Mouse (Mus musculus): ENCODE measurements at regions not wholly inside any gene's neighbourhood (a gene's known extent, or its start where the extent isn't known, plus 50 kb on each side); places are given as distances from the start of the nearest gene placed in this dataset.

- H3K9me3 ChIP-seq = no peaks in the 10 kb centered on the region
- no peaks in the 10 kb centered on the region for H3K36me3 ChIP-seq
- H3K27ac ChIP-seq = no peak overlapping the region
- H3K9ac ChIP-seq = no peak overlapping the region
- no peaks in the 10 kb centered on the region for H3K27me3 ChIP-seq
- 66% methylated on average over 13 of the region's 13 CpGs for WGBS
- H3K4me2 ChIP-seq = no peak overlapping the region
- H3K4me3 ChIP-seq = no peak overlapping the region
- no peak for ATAC-seq (ENCODE audit: low FRiP score)
- peaks cover 23% of the 10 kb centered on the region for H3K4me1 ChIP-seq (replicated peaks)
These were observed 213.6 kb upstream of the Kcnab2 start for GRCm38 (mm10) chr4:152691302-152691701.

- no peaks in the 10 kb centered on the region for H3K27me3 ChIP-seq
- WGBS = 96% methylated on average over 4 of the region's 4 CpGs
These were observed 213.1 kb upstream of the Kcnab2 start for GRCm38 (mm10) chr4:152690766-152691165.

GRCm38 (mm10) chr4:152689831-152690230 lies 212.2 kb upstream of the Kcnab2 start:
- WGBS = 89% methylated on average over 9 of the region's 9 CpGs
- no peaks in the 10 kb centered on the region for H3K9me3 ChIP-seq
- H3K27ac ChIP-seq = no peak overlapping the region
- H3K4me3 ChIP-seq = no peak overlapping the region
- peaks cover 22% of the 10 kb centered on the region for H3K4me1 ChIP-seq (replicated peaks)
- H3K4me2 ChIP-seq = no peak overlapping the region
- no peaks in the 10 kb centered on the region for H3K27me3 ChIP-seq
- H3K9ac ChIP-seq = no peak overlapping the region
- no peaks in the 10 kb centered on the region for H3K36me3 ChIP-seq
- no peak for ATAC-seq (ENCODE audit: low FRiP score)

More at GRCm38 (mm10) chr4:152690766-152691165, 213.1 kb upstream of the Kcnab2 start:
- Histone ChIP-seq H3K4me3 (no peak overlapping the region), H3K9ac (no peak overlapping the region), H3K4me2 (no peak overlapping the region), H3K27ac (no peak overlapping the region), H3K9me3 (no peaks in the 10 kb centered on the region), H3K36me3 (no peaks in the 10 kb centered on the region), H3K4me1 (replicated peaks) (peaks cover 22% of the 10 kb centered on the region)
- ATAC-seq (ENCODE audit: low FRiP score) = no peak

GRCm38 (mm10) chr4:152686509-152687081 lies 208.9 kb upstream of the Kcnab2 start:
- WGBS = 56% methylated on average over 12 of the region's 12 CpGs
- Histone ChIP-seq H3K9ac (no peak overlapping the region), H3K4me1 (replicated peaks) (peaks cover 12% of the 10 kb centered on the region), H3K9me3 (peaks cover 6% of the 10 kb centered on the region; the same call in 1 of the 2 replicates), H3K27ac (no peak overlapping the region; the same call in 1 of the 2 replicates), H3K27me3 (no peaks in the 10 kb centered on the region), H3K4me3 (no peak overlapping the region), H3K4me2 (no peak overlapping the region), H3K36me3 (no peaks in the 10 kb centered on the region)
- no peak for ATAC-seq (ENCODE audit: low FRiP score)

- no peak overlapping the region for H3K9ac ChIP-seq
- no peaks in the 10 kb centered on the region for H3K27me3 ChIP-seq
- H3K4me3 ChIP-seq = no peak overlapping the region
- peaks cover 27% of the 10 kb centered on the region for H3K4me1 ChIP-seq (replicated peaks)
- peak; percentile 76 for ATAC-seq (ENCODE audit: low FRiP score)
- no peaks in the 10 kb centered on the region for H3K36me3 ChIP-seq
- 17% methylated on average over 11 of the region's 11 CpGs for WGBS
- peaks cover 6% of the 10 kb centered on the region; the same call in 1 of the 2 replicates for H3K9me3 ChIP-seq
- peak overlapping the region; percentile 45 for H3K27ac ChIP-seq
- H3K4me2 ChIP-seq = no peak overlapping the region
These were observed 196.5 kb upstream of the Kcnab2 start for GRCm38 (mm10) chr4:152674140-152674539.

GRCm38 (mm10) chr4:152663482-152663881 lies 185.8 kb upstream of the Kcnab2 start:
- Histone ChIP-seq H3K9ac (no peak overlapping the region), H3K36me3 (no peaks in the 10 kb centered on the region), H3K4me1 (replicated peaks) (no peaks in the 10 kb centered on the region), H3K4me2 (no peak overlapping the region), H3K4me3 (no peak overlapping the region), H3K9me3 (no peaks in the 10 kb centered on the region), H3K27me3 (no peaks in the 10 kb centered on the region), H3K27ac (no peak overlapping the region)
- ATAC-seq (ENCODE audit: low FRiP score) = no peak
- 41% methylated on average over 8 of the region's 8 CpGs for WGBS

- H3K27me3 ChIP-seq = no peaks in the 10 kb centered on the region
- no peak overlapping the region for H3K9ac ChIP-seq
- no peak for ATAC-seq (ENCODE audit: low FRiP score)
- H3K4me1 ChIP-seq (replicated peaks) = no peaks in the 10 kb centered on the region
- H3K27ac ChIP-seq = no peak overlapping the region
- no peak overlapping the region for H3K4me3 ChIP-seq
- H3K36me3 ChIP-seq = no peaks in the 10 kb centered on the region
- H3K4me2 ChIP-seq = no peak overlapping the region
- 92% methylated on average over 12 of the region's 12 CpGs for WGBS
- H3K9me3 ChIP-seq = no peaks in the 10 kb centered on the region
These were observed 185.4 kb upstream of the Kcnab2 start for GRCm38 (mm10) chr4:152663069-152663468.

GRCm38 (mm10) chr4:152662439-152662838 lies 184.8 kb upstream of the Kcnab2 start:
- Histone ChIP-seq H3K27ac (no peak overlapping the region), H3K9ac (no peak overlapping the region), H3K27me3 (no peaks in the 10 kb centered on the region), H3K4me1 (replicated peaks) (no peaks in the 10 kb centered on the region), H3K4me2 (no peak overlapping the region), H3K9me3 (no peaks in the 10 kb centered on the region), H3K36me3 (no peaks in the 10 kb centered on the region), H3K4me3 (no peak overlapping the region)
- WGBS = 74% methylated on average over 11 of the region's 11 CpGs
- ATAC-seq (ENCODE audit: low FRiP score) = no peak

GRCm38 (mm10) chr4:152650198-152650597 lies 172.5 kb upstream of the Kcnab2 start:
- ATAC-seq (ENCODE audit: low FRiP score) = no peak
- WGBS = 83% methylated on average over 8 of the region's 8 CpGs
- H3K36me3 ChIP-seq = no peaks in the 10 kb centered on the region
- H3K27ac ChIP-seq = no peak overlapping the region
- H3K4me1 ChIP-seq (replicated peaks) = peaks cover 16% of the 10 kb centered on the region
- H3K4me3 ChIP-seq = no peak overlapping the region
- no peaks in the 10 kb centered on the region for H3K9me3 ChIP-seq
- no peaks in the 10 kb centered on the region for H3K27me3 ChIP-seq
- H3K4me2 ChIP-seq = no peak overlapping the region
- no peak overlapping the region for H3K9ac ChIP-seq

- no peak overlapping the region for H3K27ac ChIP-seq
- H3K27me3 ChIP-seq = no peaks in the 10 kb centered on the region
- no peaks in the 10 kb centered on the region for H3K9me3 ChIP-seq
- WGBS = 56% methylated on average over 7 of the region's 7 CpGs
- no peaks in the 10 kb centered on the region for H3K36me3 ChIP-seq
- no peak for ATAC-seq (ENCODE audit: low FRiP score)
- peaks cover 16% of the 10 kb centered on the region for H3K4me1 ChIP-seq (replicated peaks)
- no peak overlapping the region for H3K4me3 ChIP-seq
- no peak overlapping the region for H3K4me2 ChIP-seq
- no peak overlapping the region for H3K9ac ChIP-seq
These were observed 169.9 kb upstream of the Kcnab2 start for GRCm38 (mm10) chr4:152647620-152648019.

- H3K36me3 ChIP-seq = no peaks in the 10 kb centered on the region
- no peaks in the 10 kb centered on the region for H3K27me3 ChIP-seq
- H3K27ac ChIP-seq = no peak overlapping the region
- 80% methylated on average over 14 of the region's 14 CpGs for WGBS
- no peak for ATAC-seq (ENCODE audit: low FRiP score)
- no peak overlapping the region for H3K4me3 ChIP-seq
- no peak overlapping the region for H3K4me2 ChIP-seq
- no peaks in the 10 kb centered on the region for H3K9me3 ChIP-seq
- no peak overlapping the region for H3K9ac ChIP-seq
- peaks cover 21% of the 10 kb centered on the region for H3K4me1 ChIP-seq (replicated peaks)
These were observed 169.4 kb upstream of the Kcnab2 start for GRCm38 (mm10) chr4:152647084-152647483.

- 50% methylated on average over 6 of the region's 6 CpGs for WGBS
- H3K9ac ChIP-seq = no peak overlapping the region
- H3K4me2 ChIP-seq = no peak overlapping the region
- H3K36me3 ChIP-seq = no peaks in the 10 kb centered on the region
- peaks cover 45% of the 10 kb centered on the region for H3K4me1 ChIP-seq (replicated peaks)
- H3K27me3 ChIP-seq = peaks cover 24% of the 10 kb centered on the region; the same call in 1 of the 2 replicates
- no peak overlapping the region for H3K4me3 ChIP-seq
- H3K27ac ChIP-seq = no peak overlapping the region
- H3K9me3 ChIP-seq = no peaks in the 10 kb centered on the region
- no peak for ATAC-seq (ENCODE audit: low FRiP score)
These were observed 159.4 kb upstream of the Kcnab2 start for GRCm38 (mm10) chr4:152637088-152637487.

GRCm38 (mm10) chr4:152633896-152634295 lies 156.2 kb upstream of the Kcnab2 start:
- no peak overlapping the region for H3K4me3 ChIP-seq
- WGBS = 42% methylated on average over 6 of the region's 6 CpGs
- peaks cover 19% of the 10 kb centered on the region; the same call in 1 of the 2 replicates for H3K27me3 ChIP-seq
- H3K4me2 ChIP-seq = no peak overlapping the region
- ATAC-seq (ENCODE audit: low FRiP score) = no peak
- H3K9ac ChIP-seq = no peak overlapping the region
- H3K4me1 ChIP-seq (replicated peaks) = peaks cover 25% of the 10 kb centered on the region
- peak overlapping the region; percentile 36 for H3K27ac ChIP-seq
- H3K9me3 ChIP-seq = no peaks in the 10 kb centered on the region
- H3K36me3 ChIP-seq = no peaks in the 10 kb centered on the region
